Mouse (Mus musculus) kidney, adult 8-10 months (tissue): ENCODE data around the gene Specc1.

ENCODE experiments used
- DNase-seq, 2 experiments: peaks; one replicate each; pipeline ENCODE4 v3.0.0; 2022

Gene Specc1

DNA sequence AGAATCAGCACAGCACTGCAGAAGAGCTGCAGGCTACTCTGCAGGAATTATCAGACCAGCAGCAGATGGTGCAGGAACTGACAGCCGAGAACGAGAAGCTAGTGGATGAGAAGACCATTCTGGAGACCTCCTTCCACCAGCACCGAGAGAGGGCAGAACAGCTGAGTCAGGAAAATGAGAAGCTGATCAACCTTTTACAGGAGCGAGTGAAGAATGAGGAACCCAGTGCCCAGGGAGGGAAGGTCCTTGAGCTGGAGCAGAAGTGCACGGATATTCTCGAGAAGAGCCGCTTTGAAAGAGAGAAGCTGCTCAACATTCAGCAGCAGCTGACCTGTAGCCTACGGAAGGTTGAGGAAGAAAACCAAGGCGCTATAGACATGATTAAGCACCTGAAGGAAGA is 162.0 kb downstream of the Specc1 start:
- DNase-seq = no peak

DNA sequence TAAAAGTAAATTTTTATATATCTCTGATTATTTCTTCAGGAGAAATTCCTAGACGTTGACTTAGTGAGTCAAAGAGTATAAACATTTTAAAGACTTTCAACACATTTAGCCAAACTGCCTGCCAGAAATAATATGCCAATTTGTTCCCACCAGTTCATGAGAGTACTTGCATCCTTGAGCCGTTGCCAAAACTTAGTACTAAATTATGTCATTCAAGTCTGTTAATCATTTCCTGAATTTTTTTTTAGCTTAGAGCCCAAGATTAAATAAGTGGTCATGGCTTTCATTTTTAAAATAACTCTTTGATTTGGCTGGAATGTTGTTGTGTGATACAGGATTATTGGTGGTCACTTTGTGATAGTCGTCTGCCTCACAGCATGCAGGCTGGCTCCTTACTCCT is 163.3 kb downstream of the Specc1 start:
- peak in 1 of 2 experiments; percentile 51 for DNase-seq

DNA sequence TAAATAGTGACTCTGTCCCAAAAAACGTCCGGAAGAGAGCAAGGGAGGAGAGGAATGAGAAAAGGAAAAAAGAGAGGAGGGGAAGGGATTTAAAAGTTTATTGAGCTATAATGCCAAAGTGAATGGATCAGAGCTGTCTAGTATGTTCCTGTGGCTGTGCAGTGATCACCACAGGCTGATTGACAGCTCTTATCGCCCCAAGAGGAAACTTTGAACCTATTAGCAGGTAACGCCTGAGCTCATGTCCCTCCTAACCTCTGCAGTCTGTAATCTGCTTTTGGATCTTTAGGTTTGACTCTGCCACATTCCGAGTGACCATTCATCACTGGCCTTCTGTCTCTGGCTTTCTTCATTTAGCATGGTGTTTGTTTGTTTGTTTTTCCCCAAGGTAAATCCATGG is 164.8 kb downstream of the Specc1 start:
- no peak for DNase-seq

DNA sequence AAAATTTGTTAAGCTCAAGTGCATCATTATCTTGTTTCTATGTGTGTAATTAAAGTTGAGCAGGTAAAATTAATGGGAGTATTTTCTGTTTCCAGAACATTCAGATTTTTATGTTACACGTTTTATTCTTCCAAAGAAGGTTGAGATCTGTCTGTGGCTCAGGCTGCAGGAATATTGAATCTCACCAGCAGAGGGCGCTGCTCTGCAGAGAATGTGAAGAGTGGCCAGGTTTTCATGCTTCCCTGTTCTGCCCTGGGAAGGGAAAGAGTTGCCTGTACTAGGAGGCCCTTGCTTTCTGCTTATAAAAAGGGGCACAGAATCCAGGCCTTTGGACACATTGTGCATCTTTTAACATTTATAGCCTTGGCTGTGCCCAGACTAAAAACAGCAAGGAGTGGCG is 171.1 kb downstream of the Specc1 start:
- peak; percentile 59 to 87 for DNase-seq

DNA sequence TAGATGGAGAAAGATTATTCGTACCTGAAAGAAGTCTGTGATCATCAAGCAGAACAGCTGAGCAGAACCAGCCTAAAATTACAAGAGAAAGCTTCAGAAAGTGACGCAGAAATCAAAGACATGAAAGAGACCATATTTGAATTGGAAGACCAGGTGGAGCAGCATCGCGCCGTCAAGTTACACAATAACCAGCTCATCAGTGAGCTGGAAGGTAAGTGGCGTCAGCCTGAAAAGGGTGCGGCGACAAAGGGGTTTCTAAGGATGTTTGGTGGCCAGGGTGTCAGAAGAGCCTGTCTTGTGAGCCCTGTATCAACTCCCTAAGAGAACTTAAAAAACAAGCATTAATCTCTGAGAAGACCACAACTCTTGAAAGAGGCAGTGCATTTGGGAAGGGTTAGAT is 171.6 kb downstream of the Specc1 start:
- no peak for DNase-seq

DNA sequence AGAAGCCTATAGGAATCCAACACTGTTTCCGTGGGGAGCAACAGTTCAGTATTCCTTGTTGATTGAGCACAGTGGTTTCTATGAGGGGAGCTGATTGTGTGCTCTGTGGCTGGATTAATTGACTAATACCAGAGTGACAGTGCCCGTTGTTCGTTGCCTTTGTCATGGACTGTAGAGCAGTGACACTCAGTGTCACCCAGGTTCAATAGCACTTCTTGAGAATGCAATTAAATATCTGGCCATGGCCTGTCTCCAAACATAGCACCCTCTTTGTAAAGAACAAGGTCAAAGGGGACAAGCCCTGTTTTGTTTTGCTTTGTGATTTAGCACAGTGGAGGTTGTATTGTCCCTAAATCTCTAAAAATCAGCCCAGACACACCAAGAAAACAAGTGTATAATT is 173.6 kb downstream of the Specc1 start:
- no peak for DNase-seq

DNA sequence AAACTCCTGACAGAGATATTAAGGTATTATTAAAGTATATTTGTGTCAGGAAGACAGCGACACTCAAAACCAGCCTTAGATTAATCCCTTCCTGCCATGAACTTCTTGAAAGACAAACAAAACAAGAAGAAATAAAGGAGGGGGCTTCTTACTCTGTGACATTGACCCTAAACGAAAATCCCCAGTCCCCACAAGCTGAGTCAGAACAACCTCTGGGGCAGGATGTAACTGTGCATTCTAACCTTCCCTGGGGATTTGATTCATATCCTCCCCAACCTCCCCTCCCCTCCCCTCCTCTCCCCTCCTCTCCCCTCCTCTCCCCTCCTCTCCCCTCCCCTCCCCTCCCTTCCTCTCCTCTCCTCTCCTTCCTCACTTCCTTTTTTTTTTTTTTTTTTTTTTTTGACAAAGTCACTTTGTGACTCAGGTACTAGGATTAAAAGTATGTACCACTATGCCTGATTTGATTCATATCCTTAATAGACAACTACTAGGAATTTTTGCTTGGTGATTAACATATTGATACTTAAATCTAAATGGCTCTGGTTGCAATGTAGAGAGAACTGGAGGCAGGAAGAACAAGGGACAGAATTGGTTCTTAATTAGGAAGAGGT is 174.2 kb downstream of the Specc1 start:
- no peak for DNase-seq

DNA sequence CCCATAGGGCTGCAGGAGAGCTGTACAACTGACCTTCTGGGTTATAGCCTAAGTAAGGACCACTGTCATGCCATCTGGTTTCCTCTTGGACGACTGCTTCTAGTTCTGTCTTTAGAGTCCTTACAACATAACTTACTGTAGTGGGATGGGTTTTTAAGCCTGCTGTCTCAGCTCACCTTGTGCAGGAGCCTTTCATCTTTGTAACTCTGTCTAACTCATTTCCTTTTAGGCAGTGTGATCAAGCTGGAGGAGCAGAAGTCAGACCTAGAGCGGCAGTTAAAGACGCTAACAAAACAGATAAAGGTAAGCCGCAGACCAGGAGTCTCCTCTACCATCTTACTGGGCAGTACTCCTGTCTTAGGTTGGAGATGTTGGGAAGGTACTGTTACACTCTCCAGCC is 175.0 kb downstream of the Specc1 start:
- no peak for DNase-seq

DNA sequence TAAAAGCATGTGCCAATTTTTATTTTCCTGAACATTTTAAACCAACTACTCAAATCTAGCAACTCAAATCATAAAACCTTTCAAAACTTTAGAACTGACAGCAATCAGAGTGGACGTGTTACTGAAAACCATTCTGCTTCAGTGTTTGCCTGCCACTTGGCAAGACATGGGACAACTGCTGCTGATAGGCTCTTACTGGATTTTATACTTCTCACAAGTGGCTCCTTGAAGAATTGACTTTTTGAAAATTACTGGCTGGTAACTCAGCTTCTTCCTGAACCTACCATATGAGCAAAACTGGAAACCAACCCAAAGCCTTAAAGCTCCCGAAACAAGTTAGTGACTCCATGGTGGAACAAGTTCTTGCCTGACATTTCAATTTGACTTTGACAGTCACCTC is 177.6 kb downstream of the Specc1 start:
- DNase-seq = no peak

DNA sequence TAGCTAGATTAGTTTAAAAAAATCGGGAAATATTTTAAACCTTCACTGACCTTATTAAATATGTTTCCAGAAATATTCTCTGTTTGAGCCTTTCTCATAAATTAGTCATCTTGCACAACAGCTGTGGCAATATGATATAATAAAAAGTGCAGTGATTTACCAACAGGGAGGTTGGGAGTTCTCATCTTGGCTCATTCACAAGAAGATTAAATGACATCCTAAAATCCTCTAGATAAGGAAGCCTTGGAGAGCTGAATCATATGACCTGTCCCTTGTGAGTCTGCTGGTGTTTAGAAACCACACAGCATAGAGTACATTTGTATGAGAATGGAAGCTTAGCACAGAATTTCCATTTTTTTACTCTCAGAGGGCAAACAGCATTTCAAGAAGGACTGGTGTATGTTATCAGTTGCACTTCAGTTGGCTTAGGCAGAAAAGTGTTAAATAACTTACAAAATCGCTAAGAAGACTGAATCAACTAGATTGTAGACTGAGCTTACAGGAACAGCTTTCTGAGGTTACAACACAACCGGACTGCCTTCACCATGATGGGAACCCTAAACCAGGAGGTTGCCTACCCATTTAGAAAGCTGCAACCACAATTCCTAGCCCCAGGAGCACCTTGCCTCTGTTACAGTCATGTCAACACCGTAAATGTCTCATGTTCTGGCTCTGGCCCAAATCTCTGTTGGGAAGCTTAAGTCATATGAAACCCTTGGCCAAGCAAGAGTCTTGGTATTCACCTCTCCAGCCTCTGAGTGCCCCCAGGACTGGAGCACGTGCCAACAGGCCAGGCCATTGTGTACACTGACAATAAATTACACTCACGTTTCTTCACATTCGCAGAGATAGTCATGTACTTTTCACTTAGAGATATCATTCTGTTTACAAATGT is 188.9 kb downstream of the Specc1 start:
- DNase-seq = peak in 1 of 2 experiments; percentile 19

DNA sequence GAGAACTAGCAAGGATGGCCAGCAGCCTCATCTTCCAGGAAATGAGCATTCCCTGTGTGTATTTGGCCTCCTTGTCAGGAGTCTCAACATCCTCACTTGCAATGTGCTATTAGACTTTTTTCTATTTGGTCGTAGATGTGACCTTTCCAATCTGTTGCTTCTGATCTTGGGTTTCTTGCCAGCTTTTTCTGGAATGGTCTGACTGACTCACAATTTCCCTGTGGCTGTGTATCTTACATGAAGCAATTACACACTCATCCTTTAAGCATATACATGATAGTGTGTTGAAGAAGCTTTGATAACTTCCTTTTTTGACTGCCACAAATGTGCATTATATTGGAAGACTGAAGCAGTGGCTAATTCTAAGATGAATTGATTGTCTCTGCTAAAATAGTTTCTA is 190.1 kb downstream of the Specc1 start:
- DNase-seq = no peak

DNA sequence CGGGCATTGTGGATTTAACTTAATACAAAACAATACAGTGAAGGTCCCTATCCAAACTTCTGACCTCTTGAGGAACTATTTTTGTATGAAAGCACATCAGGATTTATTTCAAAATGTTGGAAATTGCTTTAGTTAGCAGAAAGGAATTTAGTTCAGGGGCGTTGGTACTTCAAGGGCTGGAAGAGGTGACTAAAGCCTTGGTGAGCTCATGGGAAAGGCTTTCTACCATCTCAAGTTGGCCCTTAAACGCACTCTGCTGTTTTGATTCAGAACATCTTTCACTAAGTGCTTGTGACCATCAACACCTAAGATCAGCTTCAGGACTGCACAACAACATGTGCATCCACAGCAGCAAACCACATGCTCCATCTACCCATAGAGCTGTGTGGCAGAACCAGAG is 191.5 kb downstream of the Specc1 start:
- no peak for DNase-seq

DNA sequence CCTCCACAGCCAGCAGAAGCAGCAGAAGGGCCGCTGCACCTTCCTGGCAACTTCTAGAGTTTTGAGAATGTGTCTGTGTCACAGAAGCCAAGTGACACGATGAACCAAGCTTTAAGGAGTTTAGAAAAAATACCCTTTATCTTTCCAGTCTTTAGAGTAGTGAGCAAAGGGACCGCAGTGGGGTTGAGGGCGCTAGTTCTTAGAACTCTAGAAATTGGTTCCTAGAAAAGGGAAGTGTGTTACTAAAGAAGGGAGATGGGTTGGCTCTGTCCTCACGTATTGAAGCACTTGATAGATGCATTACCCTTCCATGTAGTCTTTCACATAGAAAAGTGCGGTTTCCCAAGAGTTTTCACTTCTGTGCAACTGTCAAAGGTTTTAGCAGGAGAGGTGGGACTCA is 191.9 kb downstream of the Specc1 start:
- no peak for DNase-seq

DNA sequence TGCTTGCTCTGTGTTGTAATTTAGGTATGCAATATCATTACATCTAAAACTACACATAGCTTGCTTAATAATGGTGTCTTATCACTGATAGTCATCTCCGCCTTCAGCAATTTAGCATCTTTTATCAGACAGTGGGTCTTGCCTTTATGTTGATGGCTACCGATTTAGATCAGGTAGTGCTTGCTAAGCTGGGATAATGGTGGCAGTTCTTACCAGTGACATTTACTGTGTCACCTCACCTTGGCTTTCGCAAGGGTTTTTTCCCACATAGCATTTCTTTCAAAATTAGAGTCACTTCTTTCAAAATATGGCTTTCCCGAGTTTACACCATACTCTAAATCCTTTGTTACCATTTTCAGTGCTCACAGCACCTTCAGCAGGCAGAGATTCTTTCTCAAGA is 196.5 kb downstream of the Specc1 start:
- no peak for DNase-seq

DNA sequence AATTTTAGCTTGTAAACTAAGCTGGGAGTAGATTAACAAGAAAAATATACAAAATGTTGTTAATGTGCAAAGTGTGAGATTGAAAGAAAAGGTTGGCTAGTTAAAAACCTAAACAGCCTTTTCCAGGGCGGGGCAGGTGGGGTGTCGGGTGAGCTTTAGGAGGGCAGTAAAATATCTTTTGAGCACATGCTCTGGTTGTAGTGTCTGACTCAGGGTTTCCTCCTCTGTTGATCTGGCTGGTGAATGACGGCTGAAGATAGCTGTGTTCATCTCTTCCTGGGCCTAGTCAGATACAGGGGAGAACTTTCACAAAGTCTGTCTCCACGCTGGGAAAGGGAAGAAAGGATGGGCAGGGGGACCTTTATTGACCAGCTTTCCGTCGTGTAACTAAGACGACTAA is 203.2 kb downstream of the Specc1 start:
- DNase-seq = no peak

DNA sequence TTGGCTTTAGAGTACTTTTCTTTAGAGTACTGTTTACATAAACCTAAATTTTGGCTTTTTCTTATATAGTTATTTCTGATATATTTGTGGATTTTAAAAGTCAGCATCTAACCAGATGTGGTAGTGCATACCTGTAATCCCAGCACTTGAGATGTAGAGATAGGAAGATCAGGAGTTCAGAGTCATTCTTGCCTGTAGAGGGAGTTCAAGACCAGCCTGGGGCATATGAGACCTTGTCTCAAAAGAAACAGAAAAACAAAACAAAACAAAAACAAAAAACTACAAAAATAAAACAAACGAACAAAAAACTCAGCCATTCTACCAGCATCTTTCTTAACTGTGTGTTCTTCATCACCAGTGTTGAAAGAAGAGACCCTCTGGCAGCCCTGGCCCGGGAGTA is 204.9 kb downstream of the Specc1 start:
- no peak for DNase-seq

DNA sequence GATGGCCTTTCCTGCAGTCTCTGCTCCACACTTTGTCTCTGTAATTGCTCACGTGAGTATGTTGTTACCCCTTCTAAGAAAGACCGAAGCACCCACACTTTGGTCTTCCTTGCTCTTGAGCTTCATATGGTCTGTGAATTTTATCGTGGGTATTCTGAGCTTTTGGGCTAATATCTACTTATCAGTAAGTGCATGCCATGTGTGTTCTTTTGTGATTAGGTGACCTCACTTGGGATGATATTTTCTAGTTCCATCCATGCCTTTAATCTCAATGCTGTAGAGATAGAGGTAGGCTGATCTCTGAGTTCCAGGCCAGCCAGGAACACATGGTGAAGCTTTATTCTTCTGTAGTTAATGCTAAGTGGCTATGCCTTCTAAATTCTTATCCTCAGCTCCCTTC is 207.8 kb downstream of the Specc1 start:
- DNase-seq = no peak

DNA sequence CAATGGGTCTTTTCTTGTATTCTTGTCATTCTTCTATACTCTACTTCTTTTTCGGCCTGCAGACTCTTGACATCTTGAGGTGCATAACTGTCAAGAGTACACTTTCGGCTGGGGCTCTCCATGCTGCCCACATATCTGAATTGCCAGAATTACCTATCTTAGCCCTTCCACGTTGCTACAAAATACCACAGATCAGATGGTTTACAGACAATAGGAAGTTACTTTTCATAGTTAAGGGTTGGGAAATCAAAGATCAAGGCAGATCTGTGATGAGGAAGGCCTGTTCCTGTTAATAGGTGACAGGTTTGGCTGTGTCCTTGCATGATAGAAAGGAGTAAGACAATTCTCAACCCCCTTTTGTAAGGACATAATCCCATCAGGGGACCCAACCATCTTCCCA is 209.9 kb downstream of the Specc1 start:
- no peak for DNase-seq

DNA sequence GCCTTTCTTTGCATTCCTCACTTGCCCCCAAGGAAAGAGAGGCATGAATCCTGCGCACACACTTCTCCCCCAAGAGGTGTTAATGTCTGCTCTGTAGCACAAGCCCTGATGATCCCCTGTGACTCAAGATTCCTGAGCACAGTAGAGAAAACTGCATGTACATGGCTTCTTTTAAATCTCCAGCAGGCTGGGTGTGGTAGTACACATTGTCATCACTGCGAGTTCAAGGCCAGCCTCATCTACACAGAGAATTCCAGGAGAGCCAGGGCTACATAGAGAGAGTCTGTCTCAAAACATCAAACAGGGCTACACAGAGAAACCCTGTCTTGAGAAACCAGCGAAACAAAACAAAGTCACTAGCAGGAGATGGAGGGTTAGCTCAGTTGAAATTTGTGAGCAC is 211.6 kb downstream of the Specc1 start:
- DNase-seq = no peak

DNA sequence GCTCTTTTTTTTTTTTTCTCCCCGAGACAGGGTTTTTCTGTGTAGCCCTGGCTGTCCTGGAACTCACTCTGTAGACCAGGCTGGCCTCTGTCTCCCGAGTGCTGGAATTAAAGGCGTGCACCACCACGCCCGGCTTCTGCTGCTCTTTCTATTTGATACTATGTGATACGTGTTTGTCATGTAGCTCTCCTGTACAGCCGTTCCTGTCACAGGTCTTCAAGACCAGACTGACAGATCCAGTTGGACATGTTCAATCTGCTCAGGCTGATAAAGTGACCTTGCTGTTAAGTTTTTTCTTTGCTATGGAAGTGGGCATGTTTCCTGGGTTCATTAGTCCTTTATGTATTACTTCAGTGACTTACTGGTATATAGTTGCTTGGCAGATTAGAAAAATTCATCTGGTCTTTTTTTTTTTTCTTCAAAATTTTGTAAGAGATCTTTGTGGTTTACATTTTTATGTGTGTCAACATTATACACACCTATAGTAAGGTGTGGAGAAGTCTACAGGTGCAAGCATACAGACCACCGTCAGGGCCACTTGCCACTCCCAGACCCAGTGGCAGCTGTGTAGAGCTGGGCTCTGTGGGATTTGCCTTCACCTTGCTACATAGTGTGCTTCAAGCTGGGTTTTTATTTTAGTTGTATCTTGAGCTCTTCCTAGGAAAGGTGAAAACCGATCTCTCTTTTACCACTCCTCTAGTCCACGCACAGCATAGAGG is 221.0 kb downstream of the Specc1 start:
- DNase-seq = no peak

DNA sequence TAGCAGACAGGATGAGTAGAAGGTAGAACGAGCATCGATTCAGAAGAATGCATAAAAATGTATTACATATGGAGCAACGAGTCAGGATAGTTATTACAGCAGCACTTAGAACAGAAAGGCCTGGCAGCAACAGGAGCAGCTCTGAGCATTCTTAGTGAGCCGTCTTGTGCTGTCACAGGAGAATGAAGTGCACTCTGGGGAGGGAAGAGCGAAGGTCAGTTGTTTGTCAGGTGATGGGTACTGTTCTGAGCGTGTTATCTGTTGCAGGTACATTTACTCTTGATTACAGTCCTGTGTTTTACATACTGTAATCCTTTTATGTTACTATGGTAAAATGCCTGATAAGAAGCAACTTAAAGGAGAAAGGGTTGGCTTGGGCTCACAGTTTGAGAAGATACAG is 224.2 kb downstream of the Specc1 start:
- no peak for DNase-seq

DNA sequence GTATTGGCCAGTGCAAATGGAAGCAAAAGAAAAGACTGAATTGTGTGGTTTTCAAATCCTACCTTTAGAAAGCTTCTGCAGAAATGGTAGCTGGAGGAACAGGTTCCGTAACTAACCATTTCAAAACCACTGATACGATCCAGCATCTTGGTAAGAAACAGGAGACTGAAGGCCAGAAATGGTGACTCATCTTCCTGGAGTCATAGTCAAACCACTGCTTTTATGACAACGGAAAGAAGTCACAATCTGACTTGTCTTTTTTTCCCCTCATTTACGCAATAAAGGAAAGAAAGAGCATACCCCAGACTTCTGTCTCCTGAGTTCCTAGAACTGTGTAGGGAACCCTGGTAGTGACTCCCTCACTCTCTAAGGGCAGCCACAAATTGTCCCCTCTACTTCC is 228.3 kb downstream of the Specc1 start:
- DNase-seq = no peak

DNA sequence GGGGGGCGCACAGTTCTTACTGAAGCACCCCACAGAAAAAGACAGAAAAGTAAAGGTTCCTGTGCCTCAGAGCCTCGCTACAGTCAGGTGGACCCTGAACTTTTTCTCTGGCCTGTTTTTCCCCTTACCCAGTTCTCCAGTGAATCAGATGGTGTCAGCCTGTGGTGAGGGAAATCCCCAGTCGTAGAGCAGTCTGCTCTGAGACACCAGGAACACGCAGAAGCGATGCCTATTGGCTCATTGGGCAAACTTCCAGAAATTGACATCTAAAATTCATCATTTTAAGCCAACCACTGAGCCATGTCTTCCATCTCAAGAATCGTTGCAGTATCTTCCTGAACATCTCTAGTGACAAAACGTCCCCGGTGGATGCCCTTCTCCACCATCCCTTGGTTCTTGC is 230.5 kb downstream of the Specc1 start:
- no peak for DNase-seq

DNA sequence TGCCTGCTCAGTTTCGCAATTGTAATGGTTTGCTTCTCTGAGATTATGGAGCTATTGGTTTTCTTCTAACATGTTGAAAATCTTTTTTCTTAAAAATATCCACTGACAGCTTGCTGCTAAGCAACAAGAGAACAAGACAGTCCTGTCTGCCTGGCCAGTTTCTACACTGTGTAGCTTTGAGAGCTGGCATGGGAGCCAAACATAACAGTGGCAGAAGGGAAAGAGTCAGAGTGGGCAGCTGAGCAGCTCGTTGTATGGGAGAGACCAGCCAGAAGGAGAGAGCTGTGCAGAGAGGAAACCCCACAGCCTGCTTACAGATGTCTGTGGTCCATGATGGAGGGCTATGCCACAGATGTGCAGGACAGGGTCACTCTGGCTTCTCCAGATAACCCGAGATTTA is 235.5 kb downstream of the Specc1 start:
- DNase-seq = no peak
